Mouse (Mus musculus) olfactory bulb, adult 2 months (tissue): ENCODE results near the gene Epas1. TPM values are rescaled to one million over a fixed set of nuclear protein-coding genes. Genes with fewer than 3 reads are reported as not detected.

Experiments used
- H3K27ac ChIP-seq: fragments of 200-500 bp; 2 replicates; pipeline ENCODE4 v1.5.1; 2012; ENCODE audit warnings: low read depth, low read length; ENCODE audit not compliant: insufficient read depth
- H3K4me1 ChIP-seq: fragments of 200-500 bp; 2 replicates; pipeline ENCODE4 v1.6.1; 2012; ENCODE audit warnings: low read length; ENCODE audit not compliant: control insufficient read depth, insufficient read depth
- H3K4me3 ChIP-seq: fragments of 200-500 bp; 2 replicates; pipeline ENCODE4 v1.5.1; 2012; ENCODE audit warnings: mild to moderate bottlenecking, low read depth, low read length, moderate library complexity; ENCODE audit not compliant: insufficient read depth
- CTCF ChIP-seq: fragments of 200-500 bp; IDR thresholded peaks from 2 replicates; pipeline ENCODE4 v1.5.1; 2012; ENCODE audit warnings: low read depth, mild to moderate bottlenecking, low read length, moderate library complexity; ENCODE audit not compliant: insufficient read depth
- POLR2A ChIP-seq: fragments of 200-500 bp; IDR thresholded peaks from 2 replicates; pipeline ENCODE4 v1.6.1; 2012; ENCODE audit warnings: mild to moderate bottlenecking, low read depth, low read length, moderate library complexity; ENCODE audit not compliant: insufficient read depth
- WGBS: fragments of 180-500 bp; shearing (Covaris S2); methylation state at CpG from one replicate; pipeline ENCODE4 v1.1.7; 2018; 5-methylcytosine and 5-hydroxymethylcytosine counted together
- polyA plus RNA-seq: library from polyadenylated mRNA; stranded (reverse); fragments of >200 nt; gene quantifications from 2 replicates; pipeline ENCODE4 v1.2.4, GENCODE M21; 2012; ENCODE audit warnings: low replicate concordance; ENCODE audit not compliant: missing spikeins, insufficient read depth, insufficient read length

The Epas1 gene
- polyA plus RNA-seq, 1 experiment: not detected

DNA sequence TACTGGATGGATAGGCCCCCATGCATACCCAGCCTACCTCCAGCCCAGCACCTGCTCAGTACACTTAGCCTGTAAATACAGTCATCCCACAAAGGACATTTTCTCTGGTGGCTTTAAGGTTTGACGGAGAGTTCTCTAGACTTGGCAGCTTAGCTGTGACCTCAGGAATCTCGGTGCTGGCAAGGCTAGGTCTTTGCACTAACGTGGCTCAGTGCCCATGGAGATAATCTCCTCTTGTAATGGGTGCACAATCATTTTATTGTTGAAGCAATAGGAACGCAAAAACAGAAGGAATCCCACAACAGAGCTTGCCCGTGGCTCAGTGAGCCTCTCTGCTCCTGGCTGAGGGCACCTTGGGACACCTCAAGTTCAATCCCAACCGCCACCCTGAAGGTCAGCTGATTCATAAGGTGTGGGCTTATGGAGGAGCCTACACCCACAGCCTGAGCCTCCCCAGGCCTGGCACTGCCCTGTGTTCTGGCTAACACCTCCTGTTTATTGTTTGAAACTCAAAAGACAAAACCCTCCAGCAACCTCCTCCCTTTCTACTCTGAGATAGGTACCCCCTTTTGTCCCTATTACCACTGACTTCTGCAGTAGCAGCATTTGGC is 27.3 kb downstream of the Epas1 start:
- TF ChIP-seq POLR2A (no peak), CTCF (no peak)
- 69% methylated on average over 6 of the region's 6 CpGs for WGBS
- peak overlapping the region; percentile 51; the same call in 1 of the 2 replicates for H3K27ac ChIP-seq
- H3K4me1 ChIP-seq: peaks cover 38% of the 10 kb centered on the region
- H3K4me3 ChIP-seq: no peak overlapping the region

DNA sequence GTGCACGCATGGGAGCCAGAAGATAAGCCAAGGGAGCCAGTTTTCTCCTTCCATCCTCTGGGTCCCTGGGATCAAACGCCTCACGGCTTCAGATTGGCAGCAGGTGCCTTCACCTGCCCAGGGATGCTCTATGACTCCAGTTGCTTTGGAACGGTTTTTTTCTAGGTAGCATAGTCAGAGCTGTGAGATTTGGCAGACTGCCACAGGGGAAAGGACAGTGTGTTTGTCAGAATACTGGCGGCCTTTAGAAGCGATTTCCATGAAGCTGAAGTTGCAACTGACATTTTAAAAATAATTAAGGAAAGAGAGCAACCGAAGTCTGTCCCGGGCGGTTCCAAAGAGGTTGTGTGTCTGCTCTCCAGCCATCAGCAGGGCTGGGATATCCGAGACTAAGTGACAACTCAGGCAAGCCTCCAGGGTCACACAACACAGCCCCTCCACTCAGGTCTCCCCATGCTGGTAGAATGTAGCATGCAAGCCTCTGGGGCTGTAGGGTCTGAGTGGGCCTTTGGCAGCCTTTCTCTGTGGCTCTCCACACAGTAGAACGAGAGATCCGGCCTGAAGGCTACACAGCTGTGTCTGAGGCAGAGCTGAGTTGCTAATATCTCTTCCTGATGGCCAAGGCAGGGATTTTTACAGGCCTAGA is 28.4 kb downstream of the Epas1 start:
- Histone ChIP-seq H3K4me1 (peaks cover 41% of the 10 kb centered on the region), H3K27ac (0 out of 2 replicates have a peak overlapping the region, but pooled peaks have one; percentile 38), H3K4me3 (no peak overlapping the region)
- WGBS: 62% methylated on average over 12 of the region's 12 CpGs
- TF ChIP-seq CTCF (no peak), POLR2A (no peak)

DNA sequence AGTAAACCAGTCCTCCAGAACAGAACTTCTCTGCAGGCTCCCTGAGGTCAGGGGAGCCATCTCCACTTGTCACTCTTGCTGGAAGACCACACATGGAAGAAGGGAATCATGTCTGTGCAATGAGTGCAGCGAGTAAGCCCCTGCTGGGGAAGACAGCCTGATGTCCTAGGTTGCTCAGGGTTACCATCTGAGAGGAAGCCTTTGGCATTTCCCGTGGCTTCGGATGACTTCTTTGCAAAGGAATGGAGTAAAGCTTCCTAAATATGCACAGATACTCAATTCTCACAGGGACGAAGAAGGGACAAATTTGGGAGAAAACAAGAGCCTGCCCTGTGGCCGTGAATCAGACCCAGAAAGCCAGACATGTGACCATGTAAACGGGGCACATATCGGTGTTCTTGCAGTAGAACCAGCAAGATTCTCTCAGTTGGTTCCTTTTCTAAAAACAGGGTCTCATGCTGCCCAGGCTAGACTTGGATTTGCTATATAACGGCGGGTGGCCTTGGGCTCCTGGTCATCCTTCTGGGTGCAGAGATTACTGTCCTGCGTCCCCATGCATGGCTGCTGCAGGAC is 31.0 kb downstream of the Epas1 start:
- WGBS: 68% methylated on average over 10 of the region's 10 CpGs
- Histone ChIP-seq H3K27ac (peak overlapping the region; percentile 31), H3K4me1 (peaks cover 51% of the 10 kb centered on the region), H3K4me3 (no peak overlapping the region)
- TF ChIP-seq POLR2A (no peak), CTCF (no peak)

DNA sequence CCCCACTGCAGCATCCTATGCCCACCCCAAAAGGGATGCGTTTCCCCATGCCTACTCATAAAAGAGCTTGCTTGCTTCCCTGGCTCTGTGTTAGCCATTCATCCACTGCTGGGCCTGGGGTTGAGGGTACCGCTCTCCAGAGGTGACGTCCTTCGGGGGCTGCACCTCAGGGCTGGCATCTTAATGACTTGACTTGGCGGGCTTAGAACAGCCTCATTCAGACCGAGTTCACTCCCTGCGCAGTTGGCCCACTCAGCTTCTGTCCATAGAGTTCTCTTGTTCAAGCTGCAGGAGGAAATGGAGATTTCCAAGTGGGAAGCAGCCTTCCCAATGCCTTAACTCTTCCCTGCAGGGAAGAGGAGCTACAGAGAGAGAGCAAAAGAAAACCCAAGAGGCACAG is 32.1 kb downstream of the Epas1 start:
- no peak for TF ChIP-seq POLR2A
- peaks cover 54% of the 10 kb centered on the region for H3K4me1 ChIP-seq
- WGBS: 23% methylated on average over 7 of the region's 7 CpGs
- H3K4me3 ChIP-seq: no peak overlapping the region
- H3K27ac ChIP-seq: peak overlapping the region; percentile 31

DNA sequence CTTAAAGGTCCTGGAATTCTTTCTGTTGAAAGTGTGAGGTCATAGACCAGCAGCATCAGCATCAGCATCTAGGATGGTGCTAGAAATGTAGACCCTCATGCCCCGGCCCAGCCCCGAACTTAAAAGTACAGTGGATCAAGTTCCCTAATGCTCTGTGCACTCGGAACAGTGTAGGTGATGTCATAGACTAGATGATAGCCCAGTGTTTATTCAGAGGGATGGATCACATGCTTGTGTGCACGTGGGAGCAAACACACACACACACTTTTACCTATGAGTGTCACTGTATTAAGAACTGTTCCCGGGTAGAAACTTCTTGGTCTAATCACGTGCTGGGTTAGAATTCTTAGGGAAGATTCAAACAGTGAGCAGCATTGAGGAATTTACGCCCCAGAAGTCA is 33.0 kb downstream of the Epas1 start:
- peaks cover 49% of the 10 kb centered on the region for H3K4me1 ChIP-seq
- no peak for TF ChIP-seq POLR2A
- no peak for TF ChIP-seq CTCF
- WGBS: 75% methylated on average over 7 of the region's 7 CpGs
- peak overlapping the region; percentile 50; the same call in 1 of the 2 replicates for H3K27ac ChIP-seq
- no peak overlapping the region for H3K4me3 ChIP-seq

DNA sequence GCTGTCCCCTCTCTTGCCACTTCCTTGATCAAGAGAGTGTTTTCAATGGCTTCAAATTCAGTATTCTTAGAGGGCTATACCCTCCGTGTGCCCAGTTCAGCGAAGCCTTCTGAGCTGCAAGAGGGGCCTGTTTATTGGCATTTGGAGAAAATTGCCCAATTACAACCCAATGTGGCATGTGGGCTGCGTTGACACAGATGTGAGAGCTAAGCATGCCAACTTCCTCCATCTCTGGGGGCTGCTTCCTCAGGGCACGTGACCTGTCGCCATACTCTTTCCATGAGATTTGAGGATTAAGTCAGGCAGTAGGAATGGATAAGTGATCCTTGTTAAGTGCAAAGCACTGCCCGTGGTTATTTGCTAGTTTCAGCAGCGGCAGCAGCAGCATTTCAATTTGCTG is 34.3 kb downstream of the Epas1 start:
- 58% methylated on average over 7 of the region's 7 CpGs for WGBS
- Histone ChIP-seq H3K4me3 (no peak overlapping the region), H3K27ac (0 out of 2 replicates have a peak overlapping the region, but pooled peaks have one; percentile 22), H3K4me1 (peaks cover 42% of the 10 kb centered on the region)
- TF ChIP-seq CTCF: no peak
- TF ChIP-seq POLR2A: no peak

DNA sequence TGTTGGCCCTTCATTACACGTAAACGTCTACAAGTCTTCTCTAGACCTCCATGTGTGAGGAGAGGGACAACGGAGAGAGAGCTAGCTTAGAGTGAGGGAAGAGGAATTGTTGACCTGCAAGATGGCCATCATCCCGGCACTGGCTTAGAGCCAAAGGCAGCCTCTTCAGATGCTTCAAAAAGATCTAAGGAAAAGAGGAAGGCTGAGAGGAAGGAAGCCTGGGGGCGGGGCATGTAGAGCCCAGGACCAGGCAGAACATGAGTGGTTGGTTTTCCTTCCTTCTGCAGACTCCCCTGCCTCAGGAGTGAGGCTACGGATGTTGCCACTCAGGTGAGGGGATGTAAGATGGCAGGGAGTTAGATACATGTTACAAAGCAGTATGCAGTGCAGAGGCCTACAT is 34.8 kb downstream of the Epas1 start:
- Histone ChIP-seq H3K27ac (no peak overlapping the region), H3K4me1 (peaks cover 41% of the 10 kb centered on the region), H3K4me3 (no peak overlapping the region)
- TF ChIP-seq POLR2A (no peak), CTCF (no peak)
- 73% methylated on average over 6 of the region's 6 CpGs for WGBS

DNA sequence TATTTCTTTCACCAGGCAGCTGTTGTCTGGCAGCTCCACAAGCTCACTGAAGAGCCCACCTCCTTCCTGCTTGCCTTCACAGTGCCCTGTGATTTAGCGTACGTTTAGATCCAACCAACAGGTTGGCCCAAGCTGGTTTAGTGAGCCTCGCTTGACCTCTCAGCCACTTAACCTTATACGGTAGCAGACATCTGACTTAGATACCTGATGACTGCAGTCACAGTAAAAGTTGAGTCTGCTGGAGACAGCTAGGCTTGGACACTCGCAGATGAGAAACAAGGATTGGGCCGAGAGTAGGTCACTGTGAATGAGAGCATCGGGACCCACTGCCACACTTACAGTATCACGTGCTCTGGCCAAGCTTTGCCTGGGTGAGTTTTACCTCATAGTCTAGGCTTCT is 38.4 kb downstream of the Epas1 start:
- H3K4me1 ChIP-seq: peaks cover 15% of the 10 kb centered on the region
- H3K4me3 ChIP-seq: no peak overlapping the region
- H3K27ac ChIP-seq: no peak overlapping the region
- 88% methylated on average over 8 of the region's 8 CpGs for WGBS
- TF ChIP-seq POLR2A (no peak), CTCF (no peak)

DNA sequence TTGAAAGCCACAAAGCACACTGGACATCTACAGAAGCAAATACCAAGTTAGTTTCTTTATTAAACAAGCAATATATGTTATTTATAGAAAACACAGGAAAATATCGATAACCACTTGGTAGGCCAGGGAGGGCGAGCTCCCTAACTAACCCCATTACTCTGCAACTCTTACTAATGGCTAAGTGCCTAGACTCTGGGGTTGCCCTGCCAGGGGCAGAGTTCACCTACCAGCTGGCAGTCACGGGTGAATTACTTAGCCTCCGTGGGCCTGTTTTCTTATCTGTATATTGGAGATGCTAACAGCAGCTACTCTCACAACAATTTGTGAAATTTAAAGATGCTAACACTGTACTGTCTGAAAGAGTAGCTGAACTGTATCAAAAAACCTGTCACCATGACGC is 42.3 kb downstream of the Epas1 start:
- Histone ChIP-seq H3K4me3 (no peak overlapping the region), H3K4me1 (peaks cover 4% of the 10 kb centered on the region; the same call in 1 of the 2 replicates), H3K27ac (no peak overlapping the region)
- no peak for TF ChIP-seq CTCF
- no peak for TF ChIP-seq POLR2A
- WGBS: 87% methylated on average over 5 of the region's 5 CpGs
